Mouse (Mus musculus) midbrain, embryonic 12.5 days (tissue): ENCODE results near the gene Frat1. TPM values are rescaled to one million over a fixed set of nuclear protein-coding genes. Genes with fewer than 3 reads are reported as not detected.

Source experiments
- ATAC-seq: fragments of 200-750 bp; cut with Nextera tagmentation; 2 replicates; pipeline ENCODE4 v1.8.0; 2017; ENCODE audit warnings: low read depth, moderate TSS enrichment, moderate library complexity; ENCODE audit not compliant: low FRiP score
- H3K27ac ChIP-seq: fragments of 300-500 bp; sonication (generic); replicated peaks from 2 replicates; pipeline ENCODE4 v1.5.1; 2016; ENCODE audit warnings: mild to moderate bottlenecking
- H3K27me3 ChIP-seq: fragments of 300-500 bp; sonication (generic); 2 replicates; pipeline ENCODE4 v1.6.1; 2016; ENCODE audit warnings: mild to moderate bottlenecking
- H3K36me3 ChIP-seq: fragments of 300-500 bp; sonication (generic); 2 replicates; pipeline ENCODE4 v1.6.1; 2016
- H3K4me1 ChIP-seq: fragments of 300-500 bp; sonication (generic); 2 replicates; pipeline ENCODE4 v1.6.1; 2016
- H3K4me2 ChIP-seq: fragments of 300-500 bp; sonication (generic); replicated peaks from 2 replicates; pipeline ENCODE4 v1.6.1; 2016; ENCODE audit warnings: mild to moderate bottlenecking, moderate library complexity
- H3K4me3 ChIP-seq: fragments of 300-500 bp; sonication (generic); 2 replicates; pipeline ENCODE4 v1.5.1; 2016; ENCODE audit warnings: mild to moderate bottlenecking
- H3K9ac ChIP-seq: fragments of 300-500 bp; sonication (generic); replicated peaks from 2 replicates; pipeline ENCODE4 v1.6.1; 2016; ENCODE audit warnings: mild to moderate bottlenecking, moderate library complexity
- H3K9me3 ChIP-seq: fragments of 300-500 bp; sonication (generic); 2 replicates; pipeline ENCODE4 v1.6.1; 2016; ENCODE audit warnings: mild to moderate bottlenecking
- WGBS: fragments of 180-500 bp; shearing (Covaris S2); methylation state at CpG from one replicate; pipeline ENCODE4 v1.1.7; 2016; 5-methylcytosine and 5-hydroxymethylcytosine counted together
- polyA plus RNA-seq: library from polyadenylated mRNA; unstranded; fragments of >200 nt; fragmentation: Nextera tagmentation; extraction: Ambion mirVana; gene quantifications from 2 replicates; pipeline ENCODE4 v1.2.1, GENCODE M21; 2016

Frat1 gene
- polyA plus RNA-seq, 1 experiment from 2014 or later = 15.5 TPM

DNA sequence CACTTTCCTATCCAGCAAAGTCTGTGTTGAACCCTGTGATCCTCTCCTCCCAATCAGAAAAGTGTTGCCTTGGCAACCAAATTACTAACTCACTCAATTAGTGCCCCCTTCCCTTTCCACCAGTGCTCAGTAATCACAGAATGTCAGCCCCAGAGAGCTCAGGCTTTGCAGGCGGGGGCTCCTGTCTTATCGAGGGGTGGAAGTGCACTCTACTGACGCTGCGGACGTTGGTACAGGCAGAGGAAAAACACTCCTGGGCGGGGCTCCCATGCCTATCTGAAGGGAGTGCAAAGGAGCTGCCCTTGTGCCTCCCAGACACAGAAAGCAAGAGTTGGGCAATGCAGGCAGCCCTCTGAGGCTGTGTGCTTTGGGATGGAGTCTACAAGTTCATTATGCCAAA is 6.0 kb downstream of the Frat1 start:
- Histone ChIP-seq H3K4me3 (no peak overlapping the region), H3K9ac (no peak overlapping the region), H3K27ac (peak overlapping the region; percentile 52)

GRCm38 (mm10) chr19:41836719-41837118 is 6.9 kb downstream of the Frat1 start:
- H3K27me3 ChIP-seq = peaks cover 26% of the 10 kb centered on the region
- H3K36me3 ChIP-seq = no peaks in the 10 kb centered on the region
- no peaks in the 10 kb centered on the region for H3K9me3 ChIP-seq
- H3K4me2 ChIP-seq = no peak overlapping the region
- H3K4me3 ChIP-seq = no peak overlapping the region
- no peak overlapping the region for H3K9ac ChIP-seq
- peaks cover 32% of the 10 kb centered on the region for H3K4me1 ChIP-seq
- H3K27ac ChIP-seq = no peak overlapping the region
- 53% methylated on average over 3 of the region's 3 CpGs for WGBS
- ATAC-seq = no peak

More for the DNA sequence above, 6.0 kb downstream of the Frat1 start:
- ATAC-seq = peak; percentile 48; the same call in 1 of the 2 replicates
- Histone ChIP-seq H3K4me1 (peaks cover 39% of the 10 kb centered on the region), H3K27me3 (peaks cover 30% of the 10 kb centered on the region), H3K4me2 (peak overlapping the region; percentile 28), H3K36me3 (no peaks in the 10 kb centered on the region), H3K9me3 (no peaks in the 10 kb centered on the region)
- WGBS = 3% methylated on average over 6 of the region's 6 CpGs

DNA sequence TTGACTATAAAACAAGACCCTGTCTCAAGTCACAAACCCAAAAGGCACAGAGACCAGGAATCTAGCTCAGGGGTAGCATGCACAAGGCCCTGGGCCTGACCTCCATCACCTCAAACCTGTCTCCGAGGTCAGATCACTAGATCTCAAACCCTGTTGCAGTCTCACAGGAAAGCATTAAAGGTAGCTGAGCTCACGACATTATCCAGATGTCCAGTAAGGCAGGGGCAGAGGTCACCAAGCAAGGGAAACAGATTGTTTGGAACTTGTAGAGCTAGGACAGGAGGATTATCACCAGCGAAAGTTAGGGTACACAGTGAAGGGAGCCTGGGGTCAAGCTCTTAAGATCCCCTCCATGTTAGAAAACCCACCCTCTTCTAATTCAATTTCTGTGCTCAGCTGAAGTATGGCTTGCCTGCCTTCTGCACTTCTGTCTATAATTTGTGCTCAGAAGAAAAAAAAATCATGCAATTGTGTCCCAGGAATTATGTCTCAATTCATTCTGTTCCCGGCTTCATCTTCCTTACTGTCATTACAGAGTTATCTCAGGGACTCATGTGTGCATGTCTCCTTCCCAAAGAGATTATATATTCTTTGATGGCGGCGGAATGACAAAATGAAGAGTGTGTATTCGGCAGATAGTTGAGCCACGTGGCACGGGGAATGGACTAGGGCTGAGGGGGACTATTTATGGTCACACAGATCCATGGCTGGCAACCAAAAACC is 7.6 kb downstream of the Frat1 start:
- no peaks in the 10 kb centered on the region for H3K36me3 ChIP-seq
- H3K4me1 ChIP-seq = peaks cover 26% of the 10 kb centered on the region
- H3K27ac ChIP-seq = no peak overlapping the region
- no peak overlapping the region for H3K9ac ChIP-seq
- ATAC-seq = no peak
- peaks cover 20% of the 10 kb centered on the region for H3K27me3 ChIP-seq
- H3K9me3 ChIP-seq = no peaks in the 10 kb centered on the region
- no peak overlapping the region for H3K4me3 ChIP-seq
- WGBS = 73% methylated on average over 9 of the region's 9 CpGs
- no peak overlapping the region for H3K4me2 ChIP-seq

GRCm38 (mm10) chr19:41837917-41838261 is 8.1 kb downstream of the Frat1 start:
- no peaks in the 10 kb centered on the region for H3K9me3 ChIP-seq
- ATAC-seq = no peak
- no peak overlapping the region for H3K27ac ChIP-seq
- H3K4me2 ChIP-seq = no peak overlapping the region
- peaks cover 14% of the 10 kb centered on the region for H3K27me3 ChIP-seq
- no peak overlapping the region for H3K9ac ChIP-seq
- no peak overlapping the region for H3K4me3 ChIP-seq
- peaks cover 20% of the 10 kb centered on the region for H3K4me1 ChIP-seq
- 75% methylated on average over 4 of the region's 4 CpGs for WGBS
- no peaks in the 10 kb centered on the region for H3K36me3 ChIP-seq

- H3K27ac ChIP-seq = no peak overlapping the region
- H3K36me3 ChIP-seq = no peaks in the 10 kb centered on the region
- no peaks in the 10 kb centered on the region for H3K9me3 ChIP-seq
- no peak for ATAC-seq
- no peak overlapping the region for H3K4me2 ChIP-seq
- H3K27me3 ChIP-seq = 0 out of 2 replicates have a peak, but pooled peaks cover 6% of the 10 kb centered on the region
- no peak overlapping the region for H3K9ac ChIP-seq
- 91% methylated on average over 6 of the region's 6 CpGs for WGBS
- H3K4me1 ChIP-seq = peaks cover 16% of the 10 kb centered on the region
- H3K4me3 ChIP-seq = no peak overlapping the region
Measured at GRCm38 (mm10) chr19:41838808-41839207, 9.0 kb downstream of the Frat1 start.

- H3K27ac ChIP-seq = no peak overlapping the region
- H3K9ac ChIP-seq = no peak overlapping the region
- WGBS = 95% methylated on average over 3 of the region's 3 CpGs
- ATAC-seq = no peak
- H3K4me3 ChIP-seq = no peak overlapping the region
- H3K36me3 ChIP-seq = no peaks in the 10 kb centered on the region
- H3K4me2 ChIP-seq = no peak overlapping the region
- H3K4me1 ChIP-seq = peaks cover 16% of the 10 kb centered on the region
- 0 out of 2 replicates have a peak, but pooled peaks cover 6% of the 10 kb centered on the region for H3K27me3 ChIP-seq
- H3K9me3 ChIP-seq = no peaks in the 10 kb centered on the region
Measured at GRCm38 (mm10) chr19:41839685-41840084, 9.9 kb downstream of the Frat1 start.

DNA sequence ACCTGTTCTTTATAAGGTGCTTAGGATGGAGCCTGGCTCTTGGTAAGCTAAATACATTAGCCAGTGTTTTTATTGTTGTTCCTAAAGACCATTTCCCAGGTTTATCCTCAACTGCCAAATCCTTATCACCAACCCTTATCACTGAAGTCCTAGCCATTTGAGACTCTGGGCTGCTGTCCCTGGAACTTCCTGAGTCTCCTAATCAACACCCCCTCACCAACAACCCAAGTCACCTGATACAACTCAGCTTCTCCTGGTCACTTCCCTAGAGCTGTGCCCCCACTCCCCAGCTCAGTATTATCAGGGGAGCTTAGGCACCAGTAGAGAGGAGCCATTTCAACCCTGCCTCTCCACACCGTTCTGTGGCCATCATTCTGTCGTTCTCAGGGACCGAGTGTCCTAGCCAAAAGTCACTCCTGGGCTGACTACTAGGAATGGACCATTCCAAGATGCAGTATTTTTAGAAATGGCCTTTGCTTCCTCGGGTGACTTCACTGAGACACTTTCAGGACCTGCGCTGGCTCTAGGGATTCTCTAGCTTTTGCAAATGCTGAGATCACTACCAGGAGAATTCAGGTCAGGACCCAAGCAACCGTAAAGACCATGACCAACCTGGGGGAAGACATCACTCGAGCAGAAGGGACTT is 11.5 kb downstream of the Frat1 start:
- WGBS = 81% methylated on average over 7 of the region's 7 CpGs
- no peak overlapping the region for H3K27ac ChIP-seq
- ATAC-seq = no peak

GRCm38 (mm10) chr19:41842196-41842595 is 12.4 kb downstream of the Frat1 start:
- no peak for ATAC-seq
- Histone ChIP-seq H3K27me3 (0 out of 2 replicates have a peak, but pooled peaks cover 1% of the 10 kb centered on the region), H3K36me3 (no peaks in the 10 kb centered on the region), H3K27ac (no peak overlapping the region), H3K9me3 (no peaks in the 10 kb centered on the region), H3K4me2 (no peak overlapping the region), H3K4me3 (no peak overlapping the region), H3K4me1 (peaks cover 11% of the 10 kb centered on the region), H3K9ac (no peak overlapping the region)
- WGBS = 88% methylated on average over 4 of the region's 4 CpGs

More for the DNA sequence above, 11.5 kb downstream of the Frat1 start:
- Histone ChIP-seq H3K27me3 (0 out of 2 replicates have a peak, but pooled peaks cover 6% of the 10 kb centered on the region), H3K9ac (no peak overlapping the region), H3K4me1 (peaks cover 8% of the 10 kb centered on the region), H3K4me2 (no peak overlapping the region), H3K36me3 (no peaks in the 10 kb centered on the region), H3K9me3 (no peaks in the 10 kb centered on the region), H3K4me3 (no peak overlapping the region)

GRCm38 (mm10) chr19:41842706-41843105 is 12.9 kb downstream of the Frat1 start:
- H3K9ac ChIP-seq = no peak overlapping the region
- no peaks in the 10 kb centered on the region for H3K27me3 ChIP-seq
- H3K9me3 ChIP-seq = no peaks in the 10 kb centered on the region
- H3K4me1 ChIP-seq = peaks cover 11% of the 10 kb centered on the region
- 87% methylated on average over 4 of the region's 4 CpGs for WGBS
- H3K27ac ChIP-seq = no peak overlapping the region
- H3K4me2 ChIP-seq = no peak overlapping the region
- no peak overlapping the region for H3K4me3 ChIP-seq
- H3K36me3 ChIP-seq = no peaks in the 10 kb centered on the region
- no peak for ATAC-seq

DNA sequence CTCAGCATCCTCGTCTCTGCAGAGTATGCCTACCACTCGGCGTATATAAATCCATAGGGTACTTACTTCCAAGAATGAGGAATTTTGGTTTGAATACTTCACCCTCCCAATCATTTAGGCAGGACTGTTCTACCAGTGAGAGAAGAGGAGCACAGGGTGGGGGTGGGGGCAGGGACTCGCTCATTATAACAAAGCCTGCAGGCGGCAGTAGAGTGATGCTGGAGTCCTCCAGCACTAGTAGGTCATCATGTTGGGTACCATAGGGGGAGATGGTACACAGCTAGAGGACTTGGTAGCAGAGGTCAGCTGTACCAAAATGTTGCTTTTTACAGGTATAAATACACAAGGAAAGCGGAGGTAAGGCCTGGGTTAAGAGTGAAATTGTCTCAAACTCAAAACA is 14.6 kb downstream of the Frat1 start:
- Histone ChIP-seq H3K27me3 (no peaks in the 10 kb centered on the region), H3K4me2 (no peak overlapping the region), H3K9ac (no peak overlapping the region), H3K36me3 (no peaks in the 10 kb centered on the region), H3K4me1 (peaks cover 11% of the 10 kb centered on the region), H3K4me3 (no peak overlapping the region), H3K9me3 (no peaks in the 10 kb centered on the region), H3K27ac (no peak overlapping the region)
- WGBS = 83% methylated on average over 6 of the region's 6 CpGs
- no peak for ATAC-seq

DNA sequence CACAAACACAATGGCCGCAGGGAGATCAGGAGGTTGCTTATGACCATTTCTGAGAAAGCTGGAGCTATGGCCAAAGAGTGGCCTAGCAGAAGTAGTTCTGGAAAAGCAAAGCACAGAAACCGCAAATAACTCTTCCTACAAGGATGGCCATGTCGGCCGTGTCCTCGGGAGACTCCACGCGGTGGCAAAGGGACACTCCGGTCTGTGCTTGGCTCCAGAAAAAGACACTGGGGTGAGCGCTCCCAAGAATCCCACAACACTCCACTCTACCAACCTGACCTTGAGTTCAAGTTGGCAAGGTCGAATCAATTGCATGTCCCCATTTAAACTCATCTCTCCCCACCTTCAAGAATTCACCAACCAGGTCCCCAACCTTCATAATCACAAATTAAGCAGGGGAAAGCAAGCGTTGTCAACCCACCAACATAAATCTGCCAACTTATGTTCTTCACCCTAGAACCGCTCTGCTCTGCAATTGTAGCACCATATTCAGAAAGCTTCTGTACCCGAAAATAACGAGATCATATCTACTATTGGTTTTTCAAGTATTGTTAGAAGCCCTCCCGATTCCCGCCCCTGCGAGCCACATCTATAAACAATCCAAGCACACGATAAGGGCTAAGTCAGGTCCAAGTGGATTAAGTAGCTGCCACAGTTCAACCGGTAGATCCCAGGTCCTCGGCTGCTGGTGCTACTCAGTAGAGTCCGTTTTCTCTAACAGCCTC is 16.8 kb downstream of the Frat1 start:
- Histone ChIP-seq H3K9me3 (no peaks in the 10 kb centered on the region), H3K4me3 (peak overlapping the region; percentile 90), H3K9ac (peak overlapping the region; percentile 91), H3K36me3 (no peaks in the 10 kb centered on the region), H3K4me1 (peaks cover 31% of the 10 kb centered on the region), H3K4me2 (peak overlapping the region; percentile 98), H3K27me3 (no peaks in the 10 kb centered on the region), H3K27ac (peak overlapping the region; percentile 89; the same call in 1 of the 2 replicates)
- ATAC-seq = no peak
- WGBS = 11% methylated on average over 21 of the region's 21 CpGs

DNA sequence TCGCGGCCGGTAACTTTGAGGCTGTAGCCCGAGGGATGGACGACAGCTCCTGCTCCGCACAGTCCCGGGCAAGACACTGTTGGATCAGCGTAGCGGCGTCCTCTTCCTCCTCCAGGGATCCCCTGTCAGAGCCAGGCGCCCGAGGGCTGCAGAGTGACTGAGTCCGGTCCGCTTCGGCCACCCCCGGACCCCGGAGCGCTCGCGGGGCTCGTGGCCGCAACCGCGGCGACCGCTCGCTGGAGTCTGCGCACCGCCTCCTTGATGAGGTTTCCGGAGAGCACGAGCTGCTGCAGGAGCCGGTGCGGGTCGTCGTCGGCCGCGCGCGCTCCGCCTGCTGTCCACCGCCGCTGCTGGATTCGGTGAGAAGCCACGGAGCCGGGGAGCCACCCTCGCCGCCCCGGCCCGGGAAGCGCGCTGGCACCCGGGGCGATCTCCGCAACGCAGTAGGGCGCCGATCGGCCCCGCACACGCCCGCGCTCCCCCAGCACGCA is 17.4 kb downstream of the Frat1 start:
- Histone ChIP-seq H3K9me3 (no peaks in the 10 kb centered on the region), H3K4me2 (peak overlapping the region; percentile 98), H3K9ac (peak overlapping the region; percentile 91), H3K27ac (peak overlapping the region; percentile 89), H3K4me1 (peaks cover 35% of the 10 kb centered on the region), H3K36me3 (no peaks in the 10 kb centered on the region), H3K27me3 (no peaks in the 10 kb centered on the region), H3K4me3 (peak overlapping the region; percentile 90)
- under 1% methylated on average over 61 of the region's 64 CpGs for WGBS
- peak; percentile 5; the same call in 1 of the 2 replicates for ATAC-seq
